Mouse (Mus musculus): ENCODE results near the gene Plekha6. TPM values are rescaled to one million over a fixed set of nuclear protein-coding genes. Genes with fewer than 3 reads are reported as not detected.

The Plekha6 gene
- polyA plus RNA-seq, 1 experiment from 2014 or later = 22.2 TPM

- no peak overlapping the region for H3K27ac ChIP-seq
- no peak for ATAC-seq (ENCODE audit: low FRiP score)
- no peak overlapping the region for H3K9ac ChIP-seq
These were observed 89.0 kb downstream of the Plekha6 start for GRCm38 (mm10) chr1:133252801-133253531.

GRCm38 (mm10) chr1:133253532-133253866, 89.5 kb downstream of the Plekha6 start:
- no peak overlapping the region for H3K4me2 ChIP-seq (replicated peaks)
- no peak overlapping the region for H3K9ac ChIP-seq
- 62% methylated on average over 1 of the region's 1 CpGs for WGBS
- DNase-seq (ENCODE audit: low spot score) = no peak
- H3K9me3 ChIP-seq (ENCODE audit: control insufficient read depth, low read length) = no peaks in the 10 kb centered on the region
- H3K4me1 ChIP-seq (replicated peaks; ENCODE audit: control insufficient read depth, insufficient read depth, low read length) = peaks cover 64% of the 10 kb centered on the region
- no peaks in the 10 kb centered on the region for H3K27me3 ChIP-seq (ENCODE audit: control insufficient read depth, insufficient read depth, low read length)
- no peaks in the 10 kb centered on the region for H3K36me3 ChIP-seq (replicated peaks; ENCODE audit: control insufficient read depth, insufficient read depth)
- no peak overlapping the region for H3K27ac ChIP-seq
- H3K4me3 ChIP-seq (replicated peaks; ENCODE audit: low read length) = no peak overlapping the region
- ATAC-seq (ENCODE audit: low FRiP score) = no peak

More at GRCm38 (mm10) chr1:133252801-133253531, 89.0 kb downstream of the Plekha6 start:
- no peaks in the 10 kb centered on the region for H3K27me3 ChIP-seq (ENCODE audit: control insufficient read depth, insufficient read depth, low read length)
- H3K9me3 ChIP-seq (ENCODE audit: control insufficient read depth, low read length) = no peaks in the 10 kb centered on the region
- H3K4me2 ChIP-seq (replicated peaks) = no peak overlapping the region
- H3K4me3 ChIP-seq (replicated peaks; ENCODE audit: low read length) = no peak overlapping the region
- H3K4me1 ChIP-seq (replicated peaks; ENCODE audit: control insufficient read depth, insufficient read depth, low read length) = peaks cover 60% of the 10 kb centered on the region
- no peak for DNase-seq (ENCODE audit: low spot score)
- H3K36me3 ChIP-seq (replicated peaks; ENCODE audit: control insufficient read depth, insufficient read depth) = no peaks in the 10 kb centered on the region
- 53% methylated on average over 10 of the region's 10 CpGs for WGBS

GRCm38 (mm10) chr1:133254226-133254625, 90.2 kb downstream of the Plekha6 start:
- H3K4me2 ChIP-seq (replicated peaks) = no peak overlapping the region
- ATAC-seq (ENCODE audit: low FRiP score) = no peak
- 0 out of 2 replicates have a peak, but pooled peaks cover under 1% of the 10 kb centered on the region for H3K36me3 ChIP-seq (replicated peaks; ENCODE audit: control insufficient read depth, insufficient read depth)
- DNase-seq (ENCODE audit: low spot score) = no peak
- H3K27me3 ChIP-seq (ENCODE audit: control insufficient read depth, insufficient read depth, low read length) = no peaks in the 10 kb centered on the region
- WGBS = 91% methylated on average over 6 of the region's 6 CpGs
- no peak overlapping the region for H3K4me3 ChIP-seq (replicated peaks; ENCODE audit: low read length)
- no peaks in the 10 kb centered on the region for H3K9me3 ChIP-seq (ENCODE audit: control insufficient read depth, low read length)
- H3K27ac ChIP-seq = no peak overlapping the region
- peaks cover 64% of the 10 kb centered on the region for H3K4me1 ChIP-seq (replicated peaks; ENCODE audit: control insufficient read depth, insufficient read depth, low read length)
- H3K9ac ChIP-seq = no peak overlapping the region

GRCm38 (mm10) chr1:133254856-133255764, 91.1 kb downstream of the Plekha6 start:
- peaks cover 64% of the 10 kb centered on the region for H3K4me1 ChIP-seq (replicated peaks; ENCODE audit: control insufficient read depth, insufficient read depth, low read length)
- DNase-seq (ENCODE audit: low spot score) (no peak), ATAC-seq (ENCODE audit: low FRiP score) (0 out of 2 replicates have a peak, but pooled peaks have one; percentile 22)
- no peaks in the 10 kb centered on the region for H3K9me3 ChIP-seq (ENCODE audit: control insufficient read depth, low read length)
- H3K4me2 ChIP-seq (replicated peaks) = no peak overlapping the region; the same call in 1 of the 2 replicates
- no peaks in the 10 kb centered on the region for H3K27me3 ChIP-seq (ENCODE audit: control insufficient read depth, insufficient read depth, low read length)
- H3K9ac ChIP-seq = no peak overlapping the region
- 39% methylated on average over 9 of the region's 9 CpGs for WGBS
- H3K36me3 ChIP-seq (replicated peaks; ENCODE audit: control insufficient read depth, insufficient read depth) = peaks cover 8% of the 10 kb centered on the region
- 0 out of 2 replicates have a peak overlapping the region, but pooled peaks have one; percentile 4 for H3K27ac ChIP-seq
- no peak overlapping the region for H3K4me3 ChIP-seq (replicated peaks; ENCODE audit: low read length)

- Histone ChIP-seq H3K9me3 (ENCODE audit: control insufficient read depth, low read length) (no peaks in the 10 kb centered on the region), H3K27me3 (ENCODE audit: control insufficient read depth, insufficient read depth, low read length) (no peaks in the 10 kb centered on the region), H3K4me2 (replicated peaks) (no peak overlapping the region), H3K36me3 (replicated peaks; ENCODE audit: control insufficient read depth, insufficient read depth) (peaks cover 15% of the 10 kb centered on the region), H3K4me1 (replicated peaks; ENCODE audit: control insufficient read depth, insufficient read depth, low read length) (peaks cover 62% of the 10 kb centered on the region), H3K4me3 (replicated peaks; ENCODE audit: low read length) (no peak overlapping the region), H3K27ac (0 out of 2 replicates have a peak overlapping the region, but pooled peaks have one; percentile 4), H3K9ac (no peak overlapping the region)
- ATAC-seq (ENCODE audit: low FRiP score) (no peak), DNase-seq (ENCODE audit: low spot score) (no peak)
- WGBS = 41% methylated on average over 5 of the region's 5 CpGs
These were observed 91.8 kb downstream of the Plekha6 start for GRCm38 (mm10) chr1:133255776-133256175.

- no peaks in the 10 kb centered on the region for H3K9me3 ChIP-seq (ENCODE audit: control insufficient read depth, low read length)
- H3K36me3 ChIP-seq (replicated peaks; ENCODE audit: control insufficient read depth, insufficient read depth) = peaks cover 18% of the 10 kb centered on the region
- DNase-seq (ENCODE audit: low spot score) = no peak
- peaks cover 57% of the 10 kb centered on the region for H3K4me1 ChIP-seq (replicated peaks; ENCODE audit: control insufficient read depth, insufficient read depth, low read length)
- H3K9ac ChIP-seq = no peak overlapping the region
- ATAC-seq (ENCODE audit: low FRiP score) = no peak
- 73% methylated on average over 8 of the region's 8 CpGs for WGBS
- H3K4me2 ChIP-seq (replicated peaks) = no peak overlapping the region
- no peaks in the 10 kb centered on the region for H3K27me3 ChIP-seq (ENCODE audit: control insufficient read depth, insufficient read depth, low read length)
- H3K27ac ChIP-seq = 0 out of 2 replicates have a peak overlapping the region, but pooled peaks have one; percentile 4
- H3K4me3 ChIP-seq (replicated peaks; ENCODE audit: low read length) = no peak overlapping the region
These were observed 92.3 kb downstream of the Plekha6 start for GRCm38 (mm10) chr1:133256347-133256746.

GRCm38 (mm10) chr1:133258694-133259093, 94.7 kb downstream of the Plekha6 start:
- Histone ChIP-seq H3K4me1 (replicated peaks; ENCODE audit: control insufficient read depth, insufficient read depth, low read length) (peaks cover 39% of the 10 kb centered on the region), H3K27ac (no peak overlapping the region), H3K9me3 (ENCODE audit: control insufficient read depth, low read length) (no peaks in the 10 kb centered on the region), H3K9ac (no peak overlapping the region), H3K4me2 (replicated peaks) (no peak overlapping the region), H3K4me3 (replicated peaks; ENCODE audit: low read length) (no peak overlapping the region), H3K36me3 (replicated peaks; ENCODE audit: control insufficient read depth, insufficient read depth) (peaks cover 31% of the 10 kb centered on the region), H3K27me3 (ENCODE audit: control insufficient read depth, insufficient read depth, low read length) (no peaks in the 10 kb centered on the region)
- 64% methylated on average over 6 of the region's 6 CpGs for WGBS
- DNase-seq (ENCODE audit: low spot score) (no peak), ATAC-seq (ENCODE audit: low FRiP score) (no peak)

GRCm38 (mm10) chr1:133262628-133263027, 98.6 kb downstream of the Plekha6 start:
- Histone ChIP-seq H3K9me3 (ENCODE audit: control insufficient read depth, low read length) (no peaks in the 10 kb centered on the region), H3K4me1 (replicated peaks; ENCODE audit: control insufficient read depth, insufficient read depth, low read length) (peaks cover 14% of the 10 kb centered on the region), H3K27me3 (ENCODE audit: control insufficient read depth, insufficient read depth, low read length) (no peaks in the 10 kb centered on the region), H3K9ac (no peak overlapping the region), H3K36me3 (replicated peaks; ENCODE audit: control insufficient read depth, insufficient read depth) (peaks cover 47% of the 10 kb centered on the region), H3K4me2 (replicated peaks) (no peak overlapping the region), H3K27ac (no peak overlapping the region), H3K4me3 (replicated peaks; ENCODE audit: low read length) (no peak overlapping the region)
- DNase-seq (ENCODE audit: low spot score) = no peak
- WGBS = 92% methylated on average over 6 of the region's 6 CpGs
- ATAC-seq (ENCODE audit: low FRiP score) = no peak

GRCm38 (mm10) chr1:133263134-133263533, 99.1 kb downstream of the Plekha6 start:
- Histone ChIP-seq H3K4me2 (replicated peaks) (no peak overlapping the region), H3K9ac (no peak overlapping the region), H3K4me3 (replicated peaks; ENCODE audit: low read length) (no peak overlapping the region), H3K27me3 (ENCODE audit: control insufficient read depth, insufficient read depth, low read length) (no peaks in the 10 kb centered on the region), H3K4me1 (replicated peaks; ENCODE audit: control insufficient read depth, insufficient read depth, low read length) (peaks cover 14% of the 10 kb centered on the region), H3K36me3 (replicated peaks; ENCODE audit: control insufficient read depth, insufficient read depth) (peaks cover 49% of the 10 kb centered on the region), H3K27ac (no peak overlapping the region), H3K9me3 (ENCODE audit: control insufficient read depth, low read length) (no peaks in the 10 kb centered on the region)
- DNase-seq (ENCODE audit: low spot score) (no peak), ATAC-seq (ENCODE audit: low FRiP score) (no peak)
- 93% methylated on average over 7 of the region's 7 CpGs for WGBS

Measured in hindbrain, embryonic 14.5 days (tissue).